Mouse (Mus musculus) ES-Bruce4 (cell line): Measurements from ENCODE around the gene Tspan11.

Experiments used
- CTCF ChIP-seq: IDR thresholded peaks from one replicate; pipeline ENCODE4 v1.8.1; 2011; ENCODE audit warnings: low read depth, low read length
- EP300 ChIP-seq: IDR thresholded peaks from 2 replicates; pipeline ENCODE4 v1.6.1; 2011; ENCODE audit warnings: low read depth, low read length; ENCODE audit not compliant: insufficient read depth
- POLR2A ChIP-seq: IDR thresholded peaks from one replicate; pipeline ENCODE4 v1.8.1; 2011; ENCODE audit warnings: low read length; ENCODE audit not compliant: insufficient read depth

- TF ChIP-seq EP300 (no peak), CTCF (no peak), POLR2A (no peak)
These were observed 23.2 kb downstream of the Tspan11 start for GRCm38 (mm10) chr6:127910638-127911037.
